Mouse (Mus musculus) neural tube, embryonic 11.5 days (tissue): ENCODE measurements at regions not wholly inside any gene's neighbourhood (a gene's known extent, or its start where the extent isn't known, plus 50 kb on each side); places are given as distances from the start of the nearest gene placed in this dataset.
A peak's percentile ranks its signal among the peaks of the same experiment; 100 is the strongest.

Experiments used
- ATAC-seq: fragments of 200-750 bp; cut with Nextera tagmentation; 2 replicates; pipeline ENCODE4 v1.8.0; 2017; ENCODE audit warnings: moderate number of reproducible peaks, mild to moderate bottlenecking, moderate TSS enrichment, moderate library complexity; ENCODE audit not compliant: insufficient read depth, low FRiP score, low TSS enrichment
- DNase-seq: peaks from one replicate; pipeline ENCODE4 v3.0.0-alpha.2; 2015; ENCODE audit warnings: low spot score
- H3K27ac ChIP-seq: fragments of 300-500 bp; sonication (generic); 2 replicates; pipeline ENCODE4 v1.5.1; 2014; ENCODE audit warnings: low read depth, mild to moderate bottlenecking, low read length
- H3K27me3 ChIP-seq: fragments of 300-500 bp; sonication (generic); 2 replicates; pipeline ENCODE4 v1.6.1; 2014; ENCODE audit warnings: mild to moderate bottlenecking, low read length, mixed read lengths; ENCODE audit not compliant: control insufficient read depth, insufficient read depth
- H3K36me3 ChIP-seq: fragments of 300-500 bp; sonication (generic); 2 replicates; pipeline ENCODE4 v1.6.1; 2014; ENCODE audit warnings: mild to moderate bottlenecking, low read length, moderate library complexity, mixed read lengths; ENCODE audit not compliant: control insufficient read depth, insufficient read depth
- H3K4me1 ChIP-seq: fragments of 300-500 bp; sonication (generic); 2 replicates; pipeline ENCODE4 v1.6.1; 2014; ENCODE audit warnings: low read length, mixed read lengths; ENCODE audit not compliant: control insufficient read depth, insufficient read depth
- H3K4me2 ChIP-seq: fragments of 300-500 bp; sonication (generic); 2 replicates; pipeline ENCODE4 v1.6.1; 2014; ENCODE audit warnings: low read depth, mild to moderate bottlenecking, moderate library complexity
- H3K4me3 ChIP-seq: fragments of 300-500 bp; sonication (generic); 2 replicates; pipeline ENCODE4 v1.5.1; 2014; ENCODE audit warnings: low read depth, low read length
- H3K9ac ChIP-seq: fragments of 300-500 bp; sonication (generic); 2 replicates; pipeline ENCODE4 v1.6.1; 2014; ENCODE audit warnings: mild to moderate bottlenecking, low read length
- H3K9me3 ChIP-seq: fragments of 300-500 bp; sonication (generic); 2 replicates; pipeline ENCODE4 v1.6.1; 2016; ENCODE audit warnings: low read length; ENCODE audit not compliant: control insufficient read depth
- WGBS: fragments of 180-500 bp; shearing (Covaris S2); extraction: QIAGEN DNeasy Blood & Tissue Kit; methylation state at CpG from one replicate; pipeline ENCODE4 v1.1.7; 2014; 5-methylcytosine and 5-hydroxymethylcytosine counted together

DNA sequence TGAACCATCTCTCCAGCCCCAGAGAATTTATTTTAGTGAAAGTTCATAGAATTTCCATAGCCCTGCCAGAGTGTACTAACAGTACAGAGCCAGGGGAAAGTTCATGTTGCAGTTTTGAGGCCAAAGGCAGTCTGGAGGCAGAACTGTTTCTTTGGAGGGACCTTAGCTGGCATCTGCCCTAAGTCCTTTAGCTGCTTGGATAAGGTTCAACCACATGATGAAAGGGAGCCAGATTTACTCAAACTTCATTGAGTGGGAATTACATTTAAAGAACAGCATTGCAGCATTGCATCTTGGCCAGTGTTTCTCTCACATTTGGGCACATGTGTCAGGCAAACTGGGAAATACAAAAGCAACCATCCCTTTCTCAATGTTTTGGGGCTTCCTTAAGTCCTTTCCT is 584.3 kb upstream of the Lcorl start:
- no peak for ATAC-seq
- Histone ChIP-seq H3K4me2 (no peak overlapping the region), H3K4me3 (no peak overlapping the region), H3K27me3 (no peaks in the 10 kb centered on the region), H3K4me1 (no peaks in the 10 kb centered on the region), H3K9me3 (no peaks in the 10 kb centered on the region), H3K36me3 (no peaks in the 10 kb centered on the region), H3K27ac (no peak overlapping the region), H3K9ac (no peak overlapping the region)
- DNase-seq, result no peak

DNA sequence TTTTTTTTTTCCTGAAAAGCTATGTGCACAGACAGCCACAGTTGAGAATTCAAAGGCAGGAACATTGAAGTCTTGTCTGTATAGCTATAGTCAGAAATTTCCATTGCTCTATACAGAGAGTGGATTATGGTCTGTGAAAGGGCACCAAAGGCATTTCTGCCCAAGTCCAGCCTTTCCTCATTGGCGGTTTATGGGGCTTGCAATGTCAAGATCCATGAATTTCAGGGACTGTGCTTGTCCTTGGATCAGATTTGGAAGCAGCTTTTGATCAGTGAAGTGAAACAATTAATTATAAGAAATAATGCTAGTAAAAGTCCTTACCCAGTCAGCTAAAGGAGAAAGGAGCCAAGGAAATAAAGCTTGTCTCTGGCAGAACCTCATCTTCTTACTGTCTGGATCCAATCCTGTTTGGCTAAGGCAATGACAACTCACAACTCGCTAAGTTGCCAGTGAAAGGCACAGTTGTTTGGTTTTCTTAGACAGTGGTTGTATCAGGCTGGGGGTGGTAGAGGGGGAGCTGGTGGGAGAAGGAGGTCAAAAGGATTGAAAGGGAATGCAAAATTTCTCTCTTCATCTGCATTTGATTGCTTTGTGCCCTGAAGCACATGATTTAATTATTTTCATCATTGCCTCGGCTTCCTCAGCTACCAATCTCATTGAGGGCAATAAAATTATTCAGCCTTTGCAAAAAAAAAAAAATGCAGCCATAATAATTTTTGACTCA is 574.4 kb upstream of the Lcorl start:
- Histone ChIP-seq H3K4me1 (no peaks in the 10 kb centered on the region), H3K4me2 (no peak overlapping the region), H3K9ac (no peak overlapping the region), H3K9me3 (no peaks in the 10 kb centered on the region), H3K4me3 (no peak overlapping the region), H3K36me3 (no peaks in the 10 kb centered on the region), H3K27me3 (no peaks in the 10 kb centered on the region), H3K27ac (no peak overlapping the region)
- WGBS, result 56% methylated on average over 3 of the region's 3 CpGs
- DNase-seq, result no peak
- ATAC-seq, result peak; percentile 49; the same call in 1 of the 2 replicates

GRCm38 (mm10) chr5:46422738-46423137 is 565.3 kb upstream of the Lcorl start:
- Histone ChIP-seq H3K9me3 (no peaks in the 10 kb centered on the region), H3K4me2 (no peak overlapping the region), H3K27me3 (no peaks in the 10 kb centered on the region), H3K9ac (no peak overlapping the region), H3K36me3 (no peaks in the 10 kb centered on the region), H3K27ac (no peak overlapping the region), H3K4me3 (no peak overlapping the region), H3K4me1 (no peaks in the 10 kb centered on the region)
- no peak for DNase-seq
- no peak for ATAC-seq
- WGBS, result 41% methylated on average over 3 of the region's 3 CpGs

- no peaks in the 10 kb centered on the region for H3K9me3 ChIP-seq
- WGBS, result 73% methylated on average over 2 of the region's 2 CpGs
Measured at GRCm38 (mm10) chr5:46406969-46407368, 549.6 kb upstream of the Lcorl start.

DNA sequence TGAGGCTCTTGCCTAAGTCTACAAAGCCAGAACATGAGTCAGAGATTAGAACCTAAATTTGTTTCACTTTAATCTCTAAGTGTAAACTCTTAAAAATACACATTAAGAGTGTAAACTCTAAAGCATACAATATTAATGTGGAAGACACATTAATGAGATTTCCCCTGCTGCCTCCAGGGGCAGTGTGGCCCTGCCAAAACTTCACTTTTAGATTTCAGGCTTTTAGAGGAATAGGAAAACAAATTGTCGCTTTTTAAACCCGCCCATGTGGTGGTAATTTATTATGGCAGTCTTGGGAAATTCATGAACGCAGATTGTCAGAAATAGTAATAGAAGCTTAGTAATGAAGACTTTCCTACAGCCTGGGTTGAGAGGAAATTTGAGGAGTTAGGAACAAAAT is 549.0 kb upstream of the Lcorl start:
- no peaks in the 10 kb centered on the region for H3K4me1 ChIP-seq
- H3K9ac ChIP-seq, result no peak overlapping the region
- WGBS, result 52% methylated on average over 3 of the region's 3 CpGs
- no peaks in the 10 kb centered on the region for H3K27me3 ChIP-seq
- H3K36me3 ChIP-seq, result no peaks in the 10 kb centered on the region
- H3K4me3 ChIP-seq, result no peak overlapping the region
- no peak overlapping the region for H3K27ac ChIP-seq
- H3K9me3 ChIP-seq, result no peaks in the 10 kb centered on the region
- ATAC-seq (no peak), DNase-seq (no peak)
- no peak overlapping the region for H3K4me2 ChIP-seq

More at GRCm38 (mm10) chr5:46406969-46407368, 549.6 kb upstream of the Lcorl start:
- H3K27ac ChIP-seq, result no peak overlapping the region
- no peaks in the 10 kb centered on the region for H3K36me3 ChIP-seq
- no peaks in the 10 kb centered on the region for H3K4me1 ChIP-seq
- no peak overlapping the region for H3K9ac ChIP-seq
- H3K4me2 ChIP-seq, result no peak overlapping the region
- ATAC-seq (no peak), DNase-seq (peak; percentile 11)
- no peaks in the 10 kb centered on the region for H3K27me3 ChIP-seq
- no peak overlapping the region for H3K4me3 ChIP-seq

DNA sequence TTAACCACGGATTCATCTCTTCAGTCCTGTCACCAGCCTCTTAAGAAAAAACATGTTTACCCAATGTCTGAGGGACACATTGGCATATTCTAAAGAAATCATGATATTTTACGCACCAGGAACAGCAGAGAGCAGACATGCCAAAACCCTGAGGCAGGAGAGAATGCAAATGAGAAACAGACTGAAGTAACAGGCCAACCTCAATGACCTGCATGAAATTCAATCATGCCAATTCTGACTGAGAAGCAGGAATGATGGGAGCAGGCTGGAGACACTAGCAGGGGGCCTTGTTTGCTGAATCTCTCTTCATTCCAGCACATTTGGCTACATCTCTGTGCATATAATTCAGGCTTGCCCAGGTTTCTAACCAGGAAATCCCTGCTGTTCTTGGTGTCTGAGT is 529.2 kb upstream of the Lcorl start:
- ATAC-seq, result no peak

GRCm38 (mm10) chr5:46367328-46367727 is 509.9 kb upstream of the Lcorl start:
- H3K27me3 ChIP-seq, result no peaks in the 10 kb centered on the region
- H3K4me3 ChIP-seq, result no peak overlapping the region
- H3K4me1 ChIP-seq, result no peaks in the 10 kb centered on the region
- no peak overlapping the region for H3K27ac ChIP-seq
- WGBS, result 93% methylated on average over 1 of the region's 1 CpGs
- H3K9ac ChIP-seq, result no peak overlapping the region
- H3K36me3 ChIP-seq, result no peaks in the 10 kb centered on the region
- ATAC-seq (no peak), DNase-seq (no peak)
- no peaks in the 10 kb centered on the region for H3K9me3 ChIP-seq
- no peak overlapping the region for H3K4me2 ChIP-seq

More for the DNA sequence above, 529.2 kb upstream of the Lcorl start:
- H3K4me3 ChIP-seq, result no peak overlapping the region
- H3K9ac ChIP-seq, result no peak overlapping the region
- H3K9me3 ChIP-seq, result no peaks in the 10 kb centered on the region
- no peak overlapping the region for H3K27ac ChIP-seq
- H3K36me3 ChIP-seq, result no peaks in the 10 kb centered on the region
- 60% methylated on average over 2 of the region's 2 CpGs for WGBS
- no peak for DNase-seq
- H3K4me2 ChIP-seq, result no peak overlapping the region
- no peaks in the 10 kb centered on the region for H3K27me3 ChIP-seq
- no peaks in the 10 kb centered on the region for H3K4me1 ChIP-seq

DNA sequence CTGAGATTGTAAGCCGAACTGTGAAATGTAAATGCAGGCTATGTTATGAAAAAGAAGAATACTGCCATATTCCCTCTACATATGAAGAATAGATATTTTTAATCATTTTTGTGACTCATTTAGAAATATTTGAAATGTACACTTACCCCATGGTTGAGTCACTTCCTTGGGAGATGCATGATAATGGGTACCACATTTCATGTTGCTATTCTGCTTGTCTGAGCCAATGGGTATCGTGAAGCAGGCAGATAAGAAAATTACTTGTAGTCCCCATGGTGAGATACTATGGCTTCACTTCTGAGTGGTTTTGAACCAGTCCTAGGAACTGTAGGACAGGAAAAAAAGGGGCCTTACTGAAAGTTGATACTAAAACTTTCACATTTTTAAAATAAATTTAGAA is 506.2 kb upstream of the Lcorl start:
- H3K4me2 ChIP-seq, result no peak overlapping the region
- no peak overlapping the region for H3K4me3 ChIP-seq
- no peaks in the 10 kb centered on the region for H3K9me3 ChIP-seq
- DNase-seq, result no peak
- 92% methylated on average over 2 of the region's 2 CpGs for WGBS
- no peak overlapping the region for H3K9ac ChIP-seq
- H3K4me1 ChIP-seq, result no peaks in the 10 kb centered on the region
- H3K36me3 ChIP-seq, result no peaks in the 10 kb centered on the region
- H3K27ac ChIP-seq, result no peak overlapping the region
- no peak for ATAC-seq
- no peaks in the 10 kb centered on the region for H3K27me3 ChIP-seq

DNA sequence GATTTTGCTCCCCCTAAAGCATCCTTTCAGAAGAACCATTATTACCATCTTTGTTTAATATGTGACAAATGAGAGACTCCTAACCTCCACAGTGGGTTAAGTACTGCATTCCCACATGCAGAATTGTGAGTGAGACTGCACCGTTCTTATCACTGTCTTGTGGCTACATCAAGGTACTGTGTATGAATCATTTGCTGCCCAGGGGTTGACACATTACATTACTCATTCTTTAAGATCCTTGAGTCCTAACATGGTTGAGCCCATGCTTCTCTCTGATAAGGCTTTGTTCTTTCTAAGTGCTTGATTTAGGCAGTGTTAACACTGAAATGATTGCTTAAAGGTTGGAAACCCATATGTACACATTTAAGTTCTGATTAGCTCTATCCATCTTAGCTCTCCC is 504.2 kb upstream of the Lcorl start:
- no peak overlapping the region for H3K27ac ChIP-seq
- H3K4me1 ChIP-seq, result no peaks in the 10 kb centered on the region
- DNase-seq, result no peak
- no peaks in the 10 kb centered on the region for H3K9me3 ChIP-seq
- H3K4me2 ChIP-seq, result no peak overlapping the region
- H3K27me3 ChIP-seq, result no peaks in the 10 kb centered on the region
- WGBS, result 73% methylated on average over 1 of the region's 1 CpGs
- ATAC-seq, result no peak
- no peaks in the 10 kb centered on the region for H3K36me3 ChIP-seq
- H3K9ac ChIP-seq, result no peak overlapping the region
- H3K4me3 ChIP-seq, result no peak overlapping the region
